Mouse (Mus musculus) C2C12 (cell line): ENCODE measurements around the gene Olfr1392. TPM values are rescaled to one million over a fixed set of nuclear protein-coding genes. Genes with fewer than 3 reads are reported as not detected.
"Not testable (repeated sequence)": the region's sequence is repeated elsewhere in the genome, so short reads cannot be mapped to it uniquely, and the experiment has no call there.

Experiments used
- H3K27me3 ChIP-seq: one replicate; pipeline ENCODE4 v1.6.1; 2011; ENCODE audit not compliant: control insufficient read depth, insufficient read depth, insufficient read length
- H3K36me3 ChIP-seq: one replicate; pipeline ENCODE4 v1.6.1; 2011; ENCODE audit not compliant: control insufficient read depth, insufficient read depth
- H3K4me3 ChIP-seq: one replicate; pipeline ENCODE4 v1.5.1; 2011; ENCODE audit warnings: mild to moderate bottlenecking, control low read depth; ENCODE audit not compliant: poor library complexity, insufficient read depth, severe bottlenecking
- H3K79me2 ChIP-seq: one replicate; pipeline ENCODE4 v1.6.1; 2011; ENCODE audit not compliant: control insufficient read depth, insufficient read depth
- H3K79me3 ChIP-seq: one replicate; pipeline ENCODE4 v1.6.1; 2011; ENCODE audit warnings: low read depth, control low read depth
- H3ac ChIP-seq: one replicate; pipeline ENCODE3; 2011; ENCODE audit warnings: low read depth; ENCODE audit not compliant: control insufficient read depth, insufficient read length
- CEBPB ChIP-seq: IDR thresholded peaks from one replicate; pipeline ENCODE4 v1.6.1; 2011; ENCODE audit warnings: low read depth, mild to moderate bottlenecking, control low read depth, moderate library complexity
- CTCF ChIP-seq: IDR thresholded peaks from one replicate; pipeline ENCODE4 v1.5.1; 2011; ENCODE audit not compliant: control insufficient read depth, insufficient read depth, insufficient read length
- FOSL1 ChIP-seq: IDR thresholded peaks from one replicate; pipeline ENCODE4 v1.8.0; 2011; ENCODE audit warnings: mild to moderate bottlenecking, low read length; ENCODE audit not compliant: poor library complexity, insufficient read depth, severe bottlenecking
- MAX ChIP-seq: IDR thresholded peaks from one replicate; pipeline ENCODE4 v1.6.1; 2011; ENCODE audit warnings: mild to moderate bottlenecking, control low read depth
- MYOD1 ChIP-seq: IDR thresholded peaks from one replicate; pipeline ENCODE4 v1.6.1; 2011; ENCODE audit warnings: low read depth; ENCODE audit not compliant: control insufficient read depth, insufficient read length
- MYOG ChIP-seq: IDR thresholded peaks from one replicate; pipeline ENCODE4 v1.6.1; 2011; ENCODE audit not compliant: control insufficient read depth, insufficient read length; ENCODE audit errors: extremely low read depth
- USF1 ChIP-seq: IDR thresholded peaks from one replicate; pipeline ENCODE4 v1.6.1; 2011; ENCODE audit warnings: low read depth, mild to moderate bottlenecking, control low read depth, moderate library complexity
- long read RNA-seq, 2 experiments: library from polyadenylated mRNA; unstranded; transcript quantifications; one replicate each; pipeline ENCODE4 v2.0.0; 2019 to 2020
- polyA plus RNA-seq: library from polyadenylated mRNA; unstranded; fragments of >200 nt; fragmentation: generic; extraction: Trizol; gene quantifications from one replicate; pipeline ENCODE4 v1.2.1, GENCODE M21; 2012; ENCODE audit warnings: missing spikeins

Olfr1392 gene
- not detected for polyA plus RNA-seq
- long read RNA-seq, experiment 1 = 0 reads
- long read RNA-seq, experiment 2 = 0 reads

DNA sequence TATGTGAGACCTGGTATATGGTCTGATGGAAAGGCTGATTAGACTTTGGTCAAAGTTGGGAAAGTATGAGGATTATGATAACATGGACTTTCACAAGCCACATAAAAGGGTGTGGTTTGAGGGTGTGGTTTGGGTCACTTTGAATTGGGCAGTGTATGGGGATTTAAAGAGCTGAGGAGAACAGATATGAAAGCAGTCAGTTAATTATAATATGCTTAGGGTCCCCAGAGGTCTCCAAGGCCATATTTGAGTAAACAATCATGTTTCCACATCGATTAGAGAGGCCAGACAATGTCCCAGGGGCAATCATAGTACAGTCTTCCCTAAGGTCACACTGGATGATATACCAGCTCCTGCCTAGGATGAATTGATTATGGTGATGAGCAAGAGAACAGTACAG lies at the start of gene Olfr1392:
TSS of gene Olfr1392 (plus strand) at position 301 of the 400 bp plus-strand sequence.
- H3K79me3 ChIP-seq, H3K79me2 ChIP-seq, H3K36me3 ChIP-seq, H3ac ChIP-seq, H3K4me3 ChIP-seq: not testable (repeated sequence)
- H3K27me3 ChIP-seq = peaks cover 10% of the 10 kb centered on the region

GRCm38 (mm10) chr11:49235459-49236207 lies 49.4 kb upstream of the Olfr1392 start:
- H3K79me2 ChIP-seq = no peaks in the 10 kb centered on the region
- no peak overlapping the region for H3ac ChIP-seq
- no peak overlapping the region for H3K4me3 ChIP-seq
- H3K79me3 ChIP-seq = no peaks in the 10 kb centered on the region
- no peaks in the 10 kb centered on the region for H3K27me3 ChIP-seq
- TF ChIP-seq MYOD1 (no peak), MAX (no peak), CEBPB (no peak), USF1 (no peak), MYOG (no peak), FOSL1 (no peak), CTCF (no peak)
- H3K36me3 ChIP-seq = no peaks in the 10 kb centered on the region

GRCm38 (mm10) chr11:49236891-49237290 lies 48.2 kb upstream of the Olfr1392 start:
- H3K4me3 ChIP-seq = no peak overlapping the region
- no peak overlapping the region for H3ac ChIP-seq
- no peaks in the 10 kb centered on the region for H3K79me3 ChIP-seq
- TF ChIP-seq USF1 (no peak), CEBPB (no peak), MYOG (no peak), MAX (no peak)
- H3K36me3 ChIP-seq = no peaks in the 10 kb centered on the region
- H3K27me3 ChIP-seq = no peaks in the 10 kb centered on the region
- no peaks in the 10 kb centered on the region for H3K79me2 ChIP-seq

DNA sequence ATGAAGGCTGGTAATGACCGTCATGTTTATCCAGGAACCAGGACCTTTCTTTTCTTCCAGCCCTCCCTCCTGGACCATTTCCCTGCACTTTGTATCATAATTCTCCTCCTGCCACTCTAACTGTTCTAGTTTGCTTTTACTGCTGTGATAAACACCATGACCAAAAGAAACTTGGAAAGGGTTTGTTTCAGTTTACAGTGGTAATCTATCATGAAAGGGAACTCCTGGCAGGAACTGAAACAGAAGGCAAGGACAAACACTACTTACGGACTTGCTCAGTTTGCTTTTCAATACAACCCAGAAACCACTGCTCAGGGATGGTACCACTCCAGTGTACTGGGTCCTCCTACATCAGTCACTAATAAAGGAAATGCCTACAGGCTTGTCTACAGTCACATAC lies 47.5 kb upstream of the Olfr1392 start:
- H3ac ChIP-seq = no peak overlapping the region
- H3K4me3 ChIP-seq = no peak overlapping the region
- no peaks in the 10 kb centered on the region for H3K36me3 ChIP-seq
- no peaks in the 10 kb centered on the region for H3K27me3 ChIP-seq
- H3K79me2 ChIP-seq = no peaks in the 10 kb centered on the region
- TF ChIP-seq CTCF (no peak), USF1 (no peak), MYOD1 (no peak), MYOG (no peak), FOSL1 (no peak)
- H3K79me3 ChIP-seq = no peaks in the 10 kb centered on the region

DNA sequence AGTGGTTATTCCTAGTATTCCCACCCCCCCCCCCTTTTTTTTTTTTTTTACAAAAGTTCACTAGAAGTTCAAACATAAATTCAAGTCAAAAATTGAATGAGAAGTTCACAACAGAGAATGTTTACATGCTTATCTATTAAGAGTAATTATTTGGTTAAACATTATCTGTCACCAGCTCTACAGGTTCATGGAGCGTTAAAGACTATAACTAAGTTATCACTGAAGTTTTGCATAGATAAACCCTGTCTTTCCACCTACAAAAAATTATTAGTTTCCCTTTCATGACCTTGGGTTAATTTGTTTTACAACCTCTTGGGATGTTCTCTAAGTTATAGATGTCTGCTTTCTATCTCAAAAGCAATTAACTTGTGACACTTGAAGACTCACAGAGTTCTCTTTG lies 44.8 kb upstream of the Olfr1392 start:
- H3K36me3 ChIP-seq = no peaks in the 10 kb centered on the region
- no peaks in the 10 kb centered on the region for H3K79me2 ChIP-seq
- TF ChIP-seq FOSL1 (no peak), CTCF (no peak), CEBPB (no peak), MYOD1 (no peak), USF1 (no peak), MYOG (no peak), MAX (no peak)
- no peak overlapping the region for H3ac ChIP-seq
- no peaks in the 10 kb centered on the region for H3K79me3 ChIP-seq
- H3K4me3 ChIP-seq = no peak overlapping the region
- H3K27me3 ChIP-seq = no peaks in the 10 kb centered on the region

DNA sequence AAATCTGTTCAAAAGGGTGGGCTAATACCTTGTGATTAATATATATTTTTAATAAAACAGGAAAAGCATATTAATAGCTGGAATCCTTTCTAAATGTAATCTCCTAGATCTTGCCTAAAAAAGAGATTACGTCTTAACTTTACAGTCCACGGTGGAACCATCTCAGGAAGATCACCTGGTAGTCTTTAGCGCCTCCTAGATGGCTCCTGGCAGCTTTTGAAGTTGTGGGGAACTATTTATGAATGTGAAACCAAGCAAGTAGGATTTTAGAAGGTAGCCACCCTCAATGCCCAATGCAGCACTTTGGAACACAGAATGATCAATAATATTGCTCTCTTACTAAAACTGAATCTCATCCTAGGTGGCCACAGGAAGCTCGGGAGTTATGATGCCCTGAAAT lies 44.2 kb upstream of the Olfr1392 start:
- Histone ChIP-seq H3ac (no peak overlapping the region), H3K79me2 (no peaks in the 10 kb centered on the region), H3K27me3 (no peaks in the 10 kb centered on the region), H3K36me3 (no peaks in the 10 kb centered on the region), H3K79me3 (no peaks in the 10 kb centered on the region), H3K4me3 (no peak overlapping the region)
- no peak for TF ChIP-seq CTCF
- TF ChIP-seq MYOG = no peak
- TF ChIP-seq FOSL1 = no peak
- no peak for TF ChIP-seq MYOD1
- no peak for TF ChIP-seq MAX
- no peak for TF ChIP-seq USF1
- TF ChIP-seq CEBPB = no peak
